Mouse (Mus musculus): Measurements from ENCODE around the gene Trub2.
A peak's percentile ranks its signal among the peaks of the same experiment; 100 is the strongest.

Gene Trub2

GRCm38 (mm10) chr2:29771611-29772461 is 16.5 kb downstream of the Trub2 start:
- no peak for DNase-seq

DNA sequence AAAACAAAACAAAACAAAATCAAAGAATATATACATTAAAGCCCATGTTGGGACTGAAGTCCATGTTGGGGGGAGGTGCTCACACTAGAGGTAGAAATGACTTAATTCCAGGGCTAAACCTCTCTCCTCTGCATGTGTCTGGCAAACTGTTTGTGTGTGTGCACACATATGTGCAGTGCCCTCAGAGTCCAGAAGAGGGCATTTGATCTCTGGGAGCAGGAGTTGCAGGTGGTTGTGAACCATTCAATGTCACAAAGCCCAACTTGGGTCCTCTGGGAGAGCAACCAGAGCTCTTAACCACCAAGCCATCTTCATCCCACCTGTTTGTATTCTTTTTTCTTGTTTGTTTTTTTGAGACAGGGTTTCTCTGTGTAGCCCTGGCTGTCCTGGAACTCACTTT is 18.1 kb downstream of the Trub2 start:
- no peak for DNase-seq

DNA sequence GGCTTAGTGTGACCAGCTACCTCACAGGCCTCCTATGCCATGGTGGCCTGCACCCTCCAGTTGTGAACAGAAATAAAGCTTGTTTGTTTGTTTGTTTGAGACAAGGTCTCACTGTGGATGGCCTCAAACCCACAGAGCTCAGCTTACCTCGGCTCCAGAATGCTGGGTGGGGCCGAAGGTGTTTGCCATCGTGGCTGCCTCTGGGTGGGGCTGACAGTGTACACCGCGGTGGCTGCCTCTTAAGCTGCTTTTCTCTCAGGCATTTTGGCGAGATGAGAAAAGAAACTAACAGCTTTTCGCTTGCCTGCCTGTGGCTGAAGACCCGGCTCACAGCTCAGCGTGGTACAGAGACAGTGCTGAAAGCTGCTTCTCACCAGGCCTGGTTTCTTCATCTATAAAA is 19.4 kb downstream of the Trub2 start:
- DNase-seq = no peak

- no peak for DNase-seq
Observed at GRCm38 (mm10) chr2:29767976-29768709, 20.2 kb downstream of the Trub2 start.

DNA sequence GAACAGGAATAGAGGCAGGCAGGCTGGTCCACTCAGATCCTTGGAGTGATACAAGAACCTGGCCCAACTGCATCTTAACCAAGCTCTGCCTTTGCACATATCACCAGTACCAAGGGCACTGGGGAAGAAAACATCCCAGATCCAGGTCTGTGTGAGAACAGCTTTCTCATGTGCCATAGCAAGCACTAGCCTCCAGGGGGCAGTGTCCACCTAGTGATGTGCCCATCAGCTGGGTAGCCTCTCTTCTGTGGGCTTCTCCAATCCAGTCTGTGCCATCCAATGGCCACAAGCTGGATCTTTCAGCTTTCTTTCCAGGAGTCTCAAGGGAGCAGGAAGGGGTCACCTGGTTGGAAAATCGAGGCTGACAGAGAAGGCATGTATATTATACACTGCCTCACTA is 23.5 kb downstream of the Trub2 start:
- peak; percentile 37 for DNase-seq

- DNase-seq = no peak
Observed at GRCm38 (mm10) chr2:29755693-29756092, 32.6 kb downstream of the Trub2 start.

DNA sequence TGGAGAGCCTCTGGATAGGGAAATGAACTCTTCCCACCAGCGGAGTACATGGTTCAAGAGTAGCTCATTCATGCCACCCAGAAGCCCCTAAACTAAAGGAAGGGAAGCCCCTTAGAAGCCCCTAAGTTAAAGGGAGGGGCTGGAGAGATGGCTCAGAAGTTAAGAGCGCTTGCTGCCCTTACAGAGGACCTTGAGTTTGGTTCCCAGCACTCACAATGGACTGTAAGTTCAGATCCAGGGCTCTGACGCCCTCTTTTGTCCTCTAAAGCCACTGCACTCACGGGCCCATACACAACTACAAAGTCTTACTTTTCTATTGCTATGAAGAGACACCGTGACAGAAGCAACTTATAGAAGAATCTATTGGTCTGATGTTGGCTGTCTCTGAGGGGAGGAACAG is 35.9 kb downstream of the Trub2 start:
- no peak for DNase-seq

DNA sequence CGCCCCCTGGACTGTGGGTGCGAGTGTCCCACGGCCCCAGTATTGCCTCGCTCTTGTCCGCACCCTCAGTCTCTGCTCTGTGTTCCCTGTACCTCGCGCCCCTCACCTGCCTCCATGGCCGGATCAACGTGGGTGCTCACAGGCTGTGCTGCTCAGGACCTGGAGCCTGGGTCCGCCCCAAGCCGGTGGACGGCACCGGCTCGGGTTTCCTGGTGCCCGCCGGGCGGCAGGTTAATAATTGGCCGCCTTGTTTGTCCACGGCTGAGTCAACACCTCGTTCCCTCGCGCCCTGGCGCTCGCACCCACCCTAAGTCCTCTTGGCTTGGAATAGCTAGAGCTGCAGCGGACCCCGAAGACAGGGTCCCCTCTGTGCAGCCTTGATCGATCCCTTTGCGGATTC is 36.8 kb downstream of the Trub2 start, which contains the start of gene Gm13420:
Gene Gm13420, minus strand, starts transcription at position 189 of the 400 bp plus-strand sequence.
- no peak for DNase-seq

DNA sequence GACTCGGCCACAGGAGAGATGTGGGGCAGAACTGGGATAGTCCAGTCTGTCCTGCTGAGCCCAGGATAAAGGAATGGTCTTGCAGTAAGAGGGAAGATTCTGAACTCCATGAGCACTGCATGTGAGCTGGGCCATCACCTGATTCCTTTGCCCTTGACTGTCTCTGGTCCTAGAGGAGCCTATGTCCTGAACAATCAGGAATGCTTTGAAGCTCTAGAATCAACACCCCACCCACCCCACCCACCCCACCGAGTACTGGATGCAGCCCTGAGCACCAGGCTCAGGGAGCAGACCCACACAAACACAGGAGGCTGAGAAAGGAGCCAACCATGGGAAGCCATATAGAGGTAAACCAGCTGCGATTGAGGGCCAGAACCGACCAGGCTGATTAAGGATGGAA is 39.8 kb downstream of the Trub2 start:
- no peak for DNase-seq

GRCm38 (mm10) chr2:29747852-29748251 is 40.5 kb downstream of the Trub2 start:
- no peak for DNase-seq

DNA sequence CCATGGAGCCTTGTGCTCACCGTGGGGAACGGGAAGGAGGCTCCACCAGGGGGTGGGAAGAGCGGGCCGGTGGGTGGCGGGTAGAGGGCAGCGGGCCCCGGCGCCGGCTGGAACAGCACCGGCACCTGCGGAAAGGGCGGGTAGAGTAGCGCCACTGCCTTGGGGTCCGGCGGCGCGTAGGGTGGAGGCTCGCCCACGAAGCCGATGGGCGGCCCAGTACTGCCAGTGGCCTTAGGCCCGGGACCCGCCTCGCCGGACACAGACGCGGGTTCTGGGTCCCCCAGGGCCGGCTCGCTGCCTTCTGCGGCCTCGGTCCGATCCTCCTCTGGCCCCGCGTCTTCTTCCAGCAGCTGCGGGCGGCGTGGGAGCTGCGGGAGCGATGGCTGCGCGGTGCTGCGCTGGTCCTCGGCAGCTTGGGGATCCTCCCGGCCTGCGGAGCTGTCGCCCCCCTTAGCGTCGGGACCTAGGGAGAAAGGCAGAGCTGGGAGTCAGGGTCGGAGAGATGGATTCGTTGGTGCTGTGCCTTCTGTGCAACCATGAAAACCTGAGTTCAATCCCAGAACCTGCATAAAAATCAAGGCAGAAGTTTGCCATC is 41.0 kb downstream of the Trub2 start:
- DNase-seq = no peak

DNA sequence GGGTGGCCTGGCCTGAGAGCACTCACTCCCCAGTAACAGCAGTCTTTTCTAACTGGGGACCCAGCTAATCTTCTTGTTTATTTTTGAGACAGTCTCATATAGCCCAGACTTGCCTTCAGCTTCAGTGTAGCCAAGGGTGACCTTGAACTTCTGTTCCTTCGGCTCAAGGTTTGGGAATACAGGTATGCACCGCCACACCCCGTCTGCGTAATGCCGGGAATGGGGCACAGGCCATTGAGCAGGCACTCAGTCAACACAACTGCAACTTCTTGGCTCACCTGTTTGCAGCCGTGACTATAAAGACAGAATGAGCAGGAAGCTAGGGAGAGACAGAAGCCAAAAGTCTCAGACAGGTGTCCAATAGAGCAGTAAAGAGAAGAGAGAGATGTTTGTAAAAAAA is 44.0 kb downstream of the Trub2 start:
- DNase-seq = no peak

GRCm38 (mm10) chr2:29741207-29741606 is 47.1 kb downstream of the Trub2 start:
- no peak for DNase-seq

- DNase-seq = peak; percentile 76
Observed at GRCm38 (mm10) chr2:29739368-29739767, 48.9 kb downstream of the Trub2 start.

- no peak for DNase-seq
Observed at GRCm38 (mm10) chr2:29738799-29739198, 49.5 kb downstream of the Trub2 start.

GRCm38 (mm10) chr2:29737209-29737925 is 50.9 kb downstream of the Trub2 start:
- DNase-seq = no peak

GRCm38 (mm10) chr2:29735708-29736107 is 52.6 kb downstream of the Trub2 start:
- no peak for DNase-seq

- no peak for DNase-seq
Observed at GRCm38 (mm10) chr2:29733348-29733747, 55.0 kb downstream of the Trub2 start.

DNA sequence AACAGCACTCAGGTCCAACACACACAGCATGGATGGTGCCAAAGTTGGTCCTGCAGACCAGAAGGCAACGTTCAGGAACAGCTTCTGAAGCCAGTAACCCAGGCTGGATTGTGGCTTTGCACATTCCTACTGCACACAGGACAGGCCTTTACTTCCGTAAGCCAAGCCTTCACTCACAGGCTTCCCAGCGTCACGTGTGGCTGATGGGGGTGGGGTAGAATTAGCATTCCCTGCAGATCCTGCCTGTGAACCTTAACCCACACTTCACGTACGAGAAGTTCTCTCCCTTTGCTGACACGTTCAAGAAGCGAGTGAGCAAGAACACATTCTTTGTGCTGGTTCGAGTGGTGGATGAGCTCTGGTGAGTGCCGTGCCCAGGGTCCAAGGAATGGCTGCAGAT is 55.7 kb downstream of the Trub2 start:
- no peak for DNase-seq

GRCm38 (mm10) chr2:29731545-29731944 is 56.8 kb downstream of the Trub2 start:
- no peak for DNase-seq

DNA sequence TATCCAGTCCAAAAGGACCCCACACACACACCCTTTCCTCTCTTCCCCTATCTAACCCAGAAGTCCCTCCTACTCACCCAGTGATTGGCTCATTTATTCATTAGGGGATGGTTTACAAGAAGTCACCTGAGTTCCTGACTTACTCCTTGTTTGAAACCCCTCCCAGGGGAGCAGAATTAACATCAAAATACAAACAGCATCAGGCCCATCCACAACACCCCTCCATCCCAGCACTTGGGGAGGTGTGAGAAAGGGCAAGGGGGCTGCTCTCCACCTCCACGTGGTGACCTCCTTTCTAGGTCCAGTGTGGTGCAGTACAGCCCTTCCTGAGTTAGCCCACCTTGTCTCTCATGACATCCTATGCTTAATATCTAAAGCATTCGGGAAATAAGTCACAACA is 58.8 kb downstream of the Trub2 start:
- no peak for DNase-seq

DNA sequence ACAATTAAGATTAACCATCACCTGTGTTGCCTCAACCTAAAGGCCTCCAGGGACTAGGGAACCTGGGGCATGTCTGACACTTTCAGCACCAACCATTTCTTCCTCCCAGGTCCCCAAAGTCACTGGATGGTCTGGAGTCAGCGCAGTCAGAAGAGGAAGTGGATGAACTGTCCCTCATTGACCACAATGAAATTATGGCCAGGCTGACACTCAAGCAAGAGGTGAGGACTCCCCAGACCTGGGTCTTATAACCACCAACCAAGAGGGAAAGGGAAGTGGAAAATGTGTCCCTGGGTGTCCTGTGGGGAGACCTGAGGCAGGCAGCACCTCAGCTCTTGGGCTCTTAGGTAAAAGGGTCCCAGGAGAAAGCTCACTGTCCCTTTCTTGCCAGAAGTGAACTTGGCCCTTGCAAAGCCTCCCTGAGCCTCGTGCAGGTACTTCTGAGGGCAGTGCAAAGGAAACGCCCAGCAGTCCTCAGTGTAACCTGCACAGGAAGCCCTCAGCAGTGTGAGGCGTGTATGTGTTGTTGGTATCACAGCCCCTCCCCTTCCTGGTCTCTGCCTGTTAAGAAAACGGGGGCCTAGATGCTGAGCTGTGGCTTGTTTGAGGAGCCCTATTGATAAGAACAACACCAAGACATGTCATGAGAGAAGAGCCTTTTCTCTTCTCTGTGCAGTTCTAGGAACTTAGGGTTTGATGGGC is 63.5 kb downstream of the Trub2 start:
- no peak for DNase-seq

GRCm38 (mm10) chr2:29723132-29723531 is 65.2 kb downstream of the Trub2 start:
- no peak for DNase-seq
